Mouse (Mus musculus) midbrain, embryonic 16.5 days (tissue): ENCODE data around the gene Gm8439. TPM values are rescaled to one million over a fixed set of nuclear protein-coding genes. Genes with fewer than 3 reads are reported as not detected.

ENCODE experiments used
- ATAC-seq: fragments of 200-750 bp; cut with Nextera tagmentation; 2 replicates; pipeline ENCODE4 v1.8.0; 2017; ENCODE audit warnings: moderate TSS enrichment
- H3K27ac ChIP-seq: fragments of 300-500 bp; sonication (generic); 2 replicates; pipeline ENCODE4 v1.5.1; 2014; ENCODE audit warnings: mild to moderate bottlenecking, low read length, mixed read lengths
- H3K27me3 ChIP-seq: fragments of 300-500 bp; sonication (generic); 2 replicates; pipeline ENCODE4 v1.6.1; 2014; ENCODE audit warnings: low read depth, low read length, mixed read lengths; ENCODE audit not compliant: control insufficient read depth, insufficient read depth
- H3K36me3 ChIP-seq: fragments of 300-500 bp; sonication (generic); 2 replicates; pipeline ENCODE4 v1.6.1; 2014; ENCODE audit warnings: mild to moderate bottlenecking, low read length, moderate library complexity, mixed read lengths; ENCODE audit not compliant: control insufficient read depth, insufficient read depth
- H3K4me1 ChIP-seq: fragments of 300-500 bp; sonication (generic); 2 replicates; pipeline ENCODE4 v1.6.1; 2014; ENCODE audit warnings: mild to moderate bottlenecking, low read length, mixed read lengths; ENCODE audit not compliant: control insufficient read depth, insufficient read depth
- H3K4me2 ChIP-seq: fragments of 300-500 bp; sonication (generic); 2 replicates; pipeline ENCODE4 v1.6.1; 2014; ENCODE audit warnings: mild to moderate bottlenecking, low read length, mixed read lengths
- H3K4me3 ChIP-seq: fragments of 300-500 bp; sonication (generic); 2 replicates; pipeline ENCODE4 v1.5.1; 2014; ENCODE audit warnings: low read depth, mild to moderate bottlenecking, low read length, moderate library complexity, mixed read lengths
- H3K9ac ChIP-seq: fragments of 300-500 bp; sonication (generic); 2 replicates; pipeline ENCODE4 v1.6.1; 2014; ENCODE audit warnings: low read depth, low read length, mixed read lengths
- H3K9me3 ChIP-seq: fragments of 300-500 bp; sonication (generic); replicated peaks from 2 replicates; pipeline ENCODE4 v1.6.1; 2014; ENCODE audit warnings: mild to moderate bottlenecking, low read length, mixed read lengths; ENCODE audit not compliant: control insufficient read depth, poor library complexity, severe bottlenecking
- WGBS: fragments of 180-500 bp; shearing (Covaris S2); extraction: QIAGEN DNeasy Blood & Tissue Kit; methylation state at CpG from one replicate; pipeline ENCODE4 v1.1.7; 2014; 5-methylcytosine and 5-hydroxymethylcytosine counted together
- polyA plus RNA-seq: library from polyadenylated mRNA; unstranded; fragments of >200 nt; fragmentation: Nextera tagmentation; extraction: Ambion mirVana; gene quantifications from 2 replicates; pipeline ENCODE4 v1.2.1, GENCODE M21; 2015

Gene Gm8439
- polyA plus RNA-seq, 1 experiment from 2014 or later = not detected

DNA sequence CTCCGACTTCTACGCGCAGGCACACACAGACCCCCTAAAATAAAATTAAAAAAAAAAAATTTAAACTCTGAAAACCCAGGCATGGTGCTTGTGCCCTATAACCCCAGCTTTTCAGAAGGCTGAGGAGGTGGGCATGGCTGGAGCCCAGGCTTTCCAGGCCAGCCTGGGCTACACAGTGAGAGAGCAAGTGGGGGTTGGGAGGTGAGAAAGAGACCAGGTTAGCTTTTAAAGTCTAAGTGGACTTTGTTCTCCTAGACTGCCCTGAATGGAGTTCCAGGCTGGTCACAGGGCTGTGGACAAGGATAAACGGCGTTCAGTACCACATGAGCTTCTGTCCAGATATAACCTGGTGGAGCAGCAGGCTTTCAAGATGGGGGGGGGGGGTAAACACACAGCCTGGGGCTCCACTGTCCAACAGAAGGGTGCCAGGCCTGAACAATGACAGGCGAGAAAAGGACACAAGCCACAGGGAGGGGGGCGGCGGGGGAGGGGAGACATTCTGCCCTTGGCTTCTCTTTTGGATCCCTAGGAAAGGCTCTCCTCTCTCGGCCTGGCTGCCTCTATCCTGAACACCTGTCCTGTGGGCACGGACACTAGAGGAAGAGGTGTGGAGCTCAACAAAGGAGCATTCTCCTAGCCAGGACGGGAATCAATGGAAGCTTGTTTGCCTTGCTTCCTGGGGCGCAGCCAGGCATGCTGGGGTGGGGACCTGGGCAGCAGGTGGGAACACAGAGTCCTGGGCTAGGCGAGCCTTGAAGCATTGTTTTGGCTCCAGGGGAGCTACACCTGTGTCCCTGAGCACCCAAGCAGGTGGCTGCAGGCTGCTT lies 27.9 kb downstream of the Gm8439 start:
- no peak overlapping the region for H3K9ac ChIP-seq
- ATAC-seq = no peak
- no peaks in the 10 kb centered on the region for H3K27me3 ChIP-seq
- H3K9me3 ChIP-seq = no peaks in the 10 kb centered on the region
- no peak overlapping the region for H3K27ac ChIP-seq
- no peaks in the 10 kb centered on the region for H3K36me3 ChIP-seq
- no peak overlapping the region for H3K4me2 ChIP-seq
- peaks cover 11% of the 10 kb centered on the region for H3K4me1 ChIP-seq
- 65% methylated on average over 12 of the region's 13 CpGs for WGBS
- no peak overlapping the region for H3K4me3 ChIP-seq

DNA sequence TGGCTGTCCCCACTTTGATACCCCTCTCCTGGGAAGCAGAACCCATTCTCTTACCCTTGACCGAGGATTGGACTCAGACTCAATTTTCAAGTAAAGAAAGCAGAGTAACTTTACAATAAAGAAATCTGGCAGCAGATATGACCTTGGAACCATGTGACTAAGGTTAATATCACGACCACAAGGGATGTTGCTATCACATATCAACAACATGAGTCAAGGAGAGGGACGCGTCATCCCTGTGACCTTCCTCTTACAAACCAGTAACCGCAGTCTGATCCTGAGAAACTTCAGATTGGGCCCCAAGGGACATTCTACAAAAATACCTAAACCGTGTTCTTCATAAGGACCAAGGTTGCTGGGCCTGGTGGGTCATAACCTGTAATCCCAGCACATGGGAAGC lies 39.2 kb downstream of the Gm8439 start:
- WGBS = 87% methylated on average over 6 of the region's 6 CpGs
- Histone ChIP-seq H3K9me3 (no peaks in the 10 kb centered on the region), H3K27ac (no peak overlapping the region), H3K4me3 (no peak overlapping the region), H3K27me3 (no peaks in the 10 kb centered on the region), H3K4me1 (no peaks in the 10 kb centered on the region), H3K4me2 (no peak overlapping the region), H3K9ac (no peak overlapping the region), H3K36me3 (no peaks in the 10 kb centered on the region)
- no peak for ATAC-seq

DNA sequence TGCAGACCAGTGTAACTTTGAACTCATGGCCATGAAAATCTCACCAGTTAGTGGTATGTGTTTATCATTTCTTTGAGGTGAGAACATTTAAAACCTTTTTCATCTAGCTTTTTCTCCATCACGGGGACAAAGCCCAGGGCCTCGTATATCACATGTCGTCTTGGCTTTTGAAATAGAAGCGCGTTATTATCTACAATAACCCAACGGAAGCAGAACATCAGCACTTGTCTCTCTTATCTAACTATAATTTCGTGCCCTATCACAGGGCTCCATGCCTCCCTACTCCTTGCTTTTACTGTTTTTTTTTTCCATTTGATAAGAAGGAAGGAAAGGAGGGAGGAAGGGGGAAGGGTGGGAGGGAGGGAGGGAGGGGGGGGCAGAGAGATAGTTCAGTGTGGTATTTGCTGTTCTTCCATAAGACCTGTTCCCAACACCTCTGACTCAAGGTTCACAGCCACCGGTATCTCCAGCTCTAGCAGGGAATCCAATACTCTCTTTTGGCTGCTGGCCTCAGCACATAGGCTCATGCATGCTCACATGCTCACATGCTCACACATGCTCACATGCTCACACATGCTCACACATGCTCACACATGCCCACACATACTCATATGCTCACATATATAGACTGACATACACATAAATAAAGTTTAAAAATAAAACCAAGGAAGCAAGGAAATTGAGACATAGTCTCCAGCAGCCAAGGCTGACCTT lies 41.8 kb downstream of the Gm8439 start:
- WGBS = 75% methylated on average over 8 of the region's 8 CpGs
- Histone ChIP-seq H3K4me1 (no peaks in the 10 kb centered on the region), H3K9me3 (no peaks in the 10 kb centered on the region), H3K9ac (no peak overlapping the region), H3K4me2 (no peak overlapping the region), H3K4me3 (no peak overlapping the region), H3K36me3 (no peaks in the 10 kb centered on the region), H3K27me3 (no peaks in the 10 kb centered on the region), H3K27ac (no peak overlapping the region)
- ATAC-seq = no peak

DNA sequence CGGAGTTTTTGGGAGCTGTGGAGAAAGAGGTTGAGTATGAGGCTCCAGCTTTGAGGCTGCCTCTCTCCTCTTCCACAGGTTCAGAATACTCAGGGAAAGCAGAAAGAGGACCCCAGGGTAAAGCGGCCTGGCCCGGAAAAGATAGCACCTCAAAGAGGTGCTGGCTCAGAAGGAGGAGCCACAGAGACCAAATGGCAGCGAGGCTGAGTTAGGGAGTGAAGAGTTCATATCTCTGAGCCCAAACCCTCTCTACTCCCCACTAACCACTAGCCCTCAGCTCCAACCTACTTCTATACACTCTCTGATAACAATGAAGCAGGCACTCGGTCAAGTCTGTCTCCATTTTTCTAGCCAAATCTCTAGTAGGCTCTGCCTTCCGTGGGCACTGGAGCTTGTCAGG lies 43.3 kb downstream of the Gm8439 start:
- 72% methylated on average over 6 of the region's 6 CpGs for WGBS
- H3K4me2 ChIP-seq = no peak overlapping the region
- H3K27me3 ChIP-seq = no peaks in the 10 kb centered on the region
- H3K4me1 ChIP-seq = no peaks in the 10 kb centered on the region
- ATAC-seq = no peak
- no peak overlapping the region for H3K27ac ChIP-seq
- H3K4me3 ChIP-seq = no peak overlapping the region
- H3K9ac ChIP-seq = no peak overlapping the region
- no peaks in the 10 kb centered on the region for H3K9me3 ChIP-seq
- no peaks in the 10 kb centered on the region for H3K36me3 ChIP-seq

DNA sequence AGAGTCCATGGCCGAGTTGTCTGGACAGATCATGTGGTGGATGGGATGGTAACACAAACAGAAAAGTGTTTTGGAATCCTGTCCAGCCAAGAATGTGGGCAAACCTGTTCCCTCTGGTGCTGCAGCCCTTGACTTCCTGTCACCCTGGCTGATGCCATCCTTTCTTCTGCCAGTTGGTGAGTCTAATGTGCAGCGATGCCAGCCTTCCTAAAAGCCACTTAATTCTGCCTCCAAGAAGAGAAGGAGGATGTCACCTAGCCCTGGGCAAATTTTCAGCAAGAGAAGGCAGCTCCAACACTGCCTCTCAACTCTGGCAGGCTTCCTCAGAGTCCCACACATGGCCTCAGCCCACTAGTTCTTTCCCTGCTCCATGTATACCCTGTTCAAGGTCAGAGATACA lies 46.8 kb downstream of the Gm8439 start:
- no peak overlapping the region for H3K27ac ChIP-seq
- no peak overlapping the region for H3K4me2 ChIP-seq
- no peak overlapping the region for H3K4me3 ChIP-seq
- no peaks in the 10 kb centered on the region for H3K27me3 ChIP-seq
- H3K36me3 ChIP-seq = no peaks in the 10 kb centered on the region
- ATAC-seq = no peak
- H3K9me3 ChIP-seq = no peaks in the 10 kb centered on the region
- 83% methylated on average over 2 of the region's 2 CpGs for WGBS
- H3K4me1 ChIP-seq = no peaks in the 10 kb centered on the region
- H3K9ac ChIP-seq = no peak overlapping the region

DNA sequence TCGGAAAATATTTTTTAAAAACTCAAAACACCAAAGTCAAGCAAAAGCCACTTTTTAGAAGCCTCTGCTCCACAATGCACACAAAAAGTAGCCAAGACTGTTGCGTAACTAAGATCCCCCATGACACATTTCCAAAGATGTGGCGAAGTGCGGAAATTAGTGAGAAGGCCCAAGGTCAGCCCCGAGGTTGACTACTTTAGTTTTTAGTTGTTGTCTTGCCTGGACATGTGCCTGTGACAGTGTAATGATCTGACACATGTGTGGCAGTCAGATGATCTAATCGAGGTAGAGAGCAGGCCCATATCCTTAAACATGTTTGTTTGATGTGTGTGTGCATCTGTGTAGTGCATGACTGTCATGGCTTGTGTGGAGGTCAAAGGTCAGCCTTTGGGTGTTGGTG lies 53.4 kb downstream of the Gm8439 start:
- no peaks in the 10 kb centered on the region for H3K4me1 ChIP-seq
- no peak for ATAC-seq
- H3K4me2 ChIP-seq = no peak overlapping the region
- no peak overlapping the region for H3K9ac ChIP-seq
- H3K9me3 ChIP-seq = no peaks in the 10 kb centered on the region
- no peak overlapping the region for H3K4me3 ChIP-seq
- 96% methylated on average over 6 of the region's 6 CpGs for WGBS
- H3K27ac ChIP-seq = no peak overlapping the region
- H3K36me3 ChIP-seq = no peaks in the 10 kb centered on the region
- no peaks in the 10 kb centered on the region for H3K27me3 ChIP-seq

DNA sequence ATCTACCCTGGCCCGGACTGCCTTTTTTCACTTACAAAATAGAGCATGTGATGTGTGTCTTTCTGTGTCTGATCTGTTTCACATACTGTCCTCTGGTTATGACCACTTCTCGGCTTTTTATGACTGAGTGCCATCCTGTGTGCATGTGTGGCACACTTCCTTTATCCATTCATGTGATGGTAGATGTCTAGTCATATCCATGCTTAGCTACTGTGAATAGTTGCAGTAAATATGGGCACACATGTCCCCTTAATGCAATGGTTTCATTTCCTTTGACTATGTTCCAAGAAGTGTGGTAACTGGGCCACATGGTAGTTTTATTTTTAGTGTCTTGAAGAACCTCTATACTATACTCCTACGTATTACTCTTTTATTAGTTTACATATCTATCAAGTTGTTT lies 55.4 kb downstream of the Gm8439 start:
- Histone ChIP-seq H3K9ac (no peak overlapping the region), H3K27me3 (peaks cover 1% of the 10 kb centered on the region; the same call in 1 of the 2 replicates), H3K4me2 (no peak overlapping the region), H3K9me3 (no peaks in the 10 kb centered on the region), H3K36me3 (no peaks in the 10 kb centered on the region), H3K27ac (no peak overlapping the region), H3K4me3 (no peak overlapping the region), H3K4me1 (no peaks in the 10 kb centered on the region)
- 86% methylated on average over 3 of the region's 3 CpGs for WGBS
- ATAC-seq = no peak

DNA sequence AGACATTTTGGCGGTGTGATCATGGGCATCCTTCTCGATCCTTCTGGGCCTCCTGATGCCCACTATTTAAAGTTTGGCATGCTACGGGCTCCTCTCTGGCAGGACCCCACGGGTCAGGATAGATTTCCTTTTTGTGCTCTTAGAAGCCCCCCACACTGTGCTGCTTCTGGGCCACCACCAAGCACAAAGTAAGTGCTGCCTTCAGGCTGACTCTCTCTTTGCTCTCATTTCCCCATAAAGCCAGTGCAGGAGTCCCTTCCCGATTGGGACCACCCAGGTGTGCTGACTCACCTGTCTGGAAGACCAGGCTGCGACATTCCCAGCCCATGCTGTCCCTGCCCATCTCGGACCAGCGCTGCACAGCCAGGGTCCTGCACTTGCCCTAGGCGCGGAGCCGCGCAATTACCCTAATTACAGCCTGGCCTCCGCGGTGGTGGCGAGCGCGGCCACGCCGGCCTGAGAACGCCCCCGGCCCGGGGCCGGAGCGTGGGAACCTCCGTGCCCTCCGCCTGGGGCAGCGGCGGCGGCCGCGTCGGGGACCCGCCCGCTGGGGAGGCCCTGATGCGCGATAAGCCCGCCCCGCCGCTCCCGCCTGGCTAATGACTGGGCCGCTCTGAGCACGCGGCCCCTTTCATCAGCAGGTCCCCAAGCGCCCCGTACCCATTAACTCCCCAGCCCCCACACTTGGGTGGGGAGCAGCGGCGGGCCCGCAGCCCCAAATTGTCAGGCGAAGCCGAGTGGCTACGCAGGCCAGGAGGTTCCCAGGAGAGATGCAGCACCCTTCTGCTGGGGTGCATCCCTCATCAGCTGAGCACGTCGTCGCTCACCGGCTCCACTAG lies 61.0 kb downstream of the Gm8439 start:
- Histone ChIP-seq H3K4me3 (peak overlapping the region; percentile 56), H3K9ac (peak overlapping the region; percentile 74), H3K9me3 (no peaks in the 10 kb centered on the region), H3K36me3 (no peaks in the 10 kb centered on the region), H3K4me2 (peak overlapping the region; percentile 90), H3K4me1 (no peaks in the 10 kb centered on the region; the same call in 1 of the 2 replicates), H3K27ac (no peak overlapping the region), H3K27me3 (peaks cover 3% of the 10 kb centered on the region; the same call in 1 of the 2 replicates)
- peak; percentile 85 for ATAC-seq
- 4% methylated on average over 54 of the region's 55 CpGs for WGBS
